Mouse (Mus musculus): ENCODE results near the gene Chn1. TPM values are rescaled to one million over a fixed set of nuclear protein-coding genes. Genes with fewer than 3 reads are reported as not detected.

Gene Chn1
- total RNA-seq, 2 experiments from 2014 or later = 16.4 to 21.6 TPM

DNA sequence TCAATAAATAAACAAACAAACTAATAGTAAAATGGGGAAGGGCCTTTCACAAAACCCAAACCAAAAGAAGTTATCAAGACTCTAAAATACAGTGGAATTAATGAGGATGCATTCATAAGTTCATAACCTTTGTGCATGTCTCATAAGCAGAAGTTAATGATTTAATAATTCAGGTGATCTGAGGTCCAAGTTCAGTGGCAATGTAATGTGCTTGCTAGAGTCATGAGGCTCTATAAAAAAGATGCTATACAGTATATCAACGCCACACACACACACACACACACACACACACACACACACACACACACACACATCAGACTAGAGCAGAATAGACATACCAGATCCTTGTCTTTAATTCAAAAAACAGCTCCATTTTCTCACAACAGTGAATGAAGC, 28.8 kb downstream of the Chn1 start:
- no peak for DNase-seq

DNA sequence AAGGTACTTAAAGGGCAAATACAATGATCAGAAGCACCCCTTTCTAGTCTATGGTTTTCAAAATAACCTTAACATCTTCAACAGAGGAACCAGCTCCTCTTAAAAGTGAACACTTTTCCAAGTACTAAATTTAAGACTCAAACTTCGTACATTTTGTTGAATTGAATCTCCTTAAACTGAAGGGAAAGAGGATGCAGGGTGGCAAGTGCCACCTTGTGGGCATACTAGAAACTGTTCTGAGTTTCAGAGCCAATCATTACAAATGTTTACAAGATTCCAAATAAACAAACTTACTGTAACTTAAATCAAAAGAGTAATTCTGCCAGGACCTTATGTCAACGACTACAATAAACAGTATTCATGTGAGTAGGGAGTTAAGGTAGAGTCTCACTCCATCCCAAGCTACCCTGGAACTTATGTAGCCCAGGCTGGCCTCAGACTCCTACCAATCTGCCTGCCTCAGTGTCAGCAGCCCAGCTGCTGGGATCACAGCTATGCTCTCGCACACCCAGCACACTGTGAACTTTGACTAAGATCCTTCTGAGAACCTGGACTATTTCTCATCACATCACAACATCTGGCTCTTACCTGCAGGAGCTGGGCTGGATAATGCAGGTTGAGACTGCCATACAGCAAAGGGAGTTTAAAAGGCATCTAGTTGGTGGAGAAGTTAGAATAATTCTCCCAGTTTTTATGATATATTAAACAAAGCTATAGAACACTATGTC, 29.3 kb downstream of the Chn1 start:
- no peak for DNase-seq

DNA sequence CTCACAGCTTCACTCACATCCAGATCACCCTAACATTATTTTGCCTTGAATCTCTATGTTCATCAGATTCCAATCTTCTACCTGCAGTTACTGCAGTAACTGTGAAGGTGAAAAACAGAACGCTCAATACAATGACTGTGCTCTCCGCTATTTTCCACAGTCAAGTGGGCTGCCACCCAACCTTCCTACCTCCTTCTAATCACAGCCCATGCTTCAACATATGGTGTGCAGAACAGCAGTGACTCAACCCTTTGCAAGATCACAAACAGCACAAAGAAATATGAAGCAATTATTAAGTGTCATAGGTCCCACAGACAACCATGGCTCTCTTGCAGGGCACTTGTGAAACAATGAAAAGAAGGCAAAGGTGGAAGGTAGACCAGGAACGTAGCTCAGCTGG, 33.9 kb downstream of the Chn1 start:
- no peak for DNase-seq

DNA sequence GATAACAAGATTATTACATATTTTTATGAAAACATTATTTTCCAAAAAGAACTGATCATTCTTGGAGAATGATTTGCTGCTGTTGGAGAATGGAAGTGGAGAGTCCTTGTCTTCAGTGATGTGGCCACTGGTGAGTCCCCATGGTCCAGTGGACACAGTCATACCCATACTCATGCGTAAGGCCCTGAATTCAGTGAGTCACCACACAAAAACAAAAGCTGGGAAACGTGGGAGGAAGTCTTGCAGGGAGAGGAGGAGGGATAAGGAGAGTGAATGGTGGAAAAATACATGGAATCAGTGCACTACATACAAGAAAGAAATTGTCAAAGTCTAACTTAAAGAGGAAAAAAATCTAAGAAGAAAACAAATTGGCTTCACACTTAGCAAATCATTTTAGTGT, 47.3 kb downstream of the Chn1 start:
- DNase-seq = no peak

DNA sequence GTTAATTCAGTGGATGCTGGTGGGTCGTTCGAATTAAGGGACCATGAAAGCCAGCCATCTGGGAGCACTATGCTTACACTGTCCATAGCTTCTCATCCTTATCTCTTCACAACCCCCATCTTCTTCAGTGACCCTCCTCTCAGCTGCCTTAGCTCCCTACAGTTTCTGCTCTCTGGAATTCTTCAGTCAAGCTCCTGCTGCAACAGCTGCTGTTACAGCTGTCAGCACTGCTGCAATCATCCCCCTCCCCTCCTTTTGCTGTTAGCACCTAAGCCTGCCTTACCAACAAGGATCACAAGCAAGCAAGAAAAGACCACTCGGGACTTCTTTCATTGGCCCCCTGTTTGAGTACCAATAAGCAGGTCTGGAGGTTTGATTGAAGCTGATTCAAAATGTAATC, 50.2 kb downstream of the Chn1 start:
- no peak for DNase-seq

DNA sequence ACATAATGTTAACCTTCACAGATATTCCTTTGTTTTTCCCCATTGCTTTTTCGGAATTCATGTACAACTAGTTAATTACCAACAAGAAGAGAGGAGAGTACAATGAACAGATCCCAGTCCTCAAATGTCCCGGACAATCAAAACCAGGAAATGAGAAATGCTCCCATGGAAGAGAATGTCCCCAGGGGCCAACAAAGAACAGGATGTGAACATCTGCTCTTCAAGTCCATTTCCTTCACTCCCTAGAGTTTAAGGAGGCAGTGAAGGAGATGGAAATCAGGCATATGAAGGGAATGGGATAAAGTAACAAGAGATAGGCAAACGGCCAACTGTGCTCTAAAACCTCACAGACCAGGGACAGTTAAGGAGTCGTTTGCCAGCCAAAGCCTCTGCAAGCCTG, 53.3 kb downstream of the Chn1 start:
- no peak for DNase-seq

DNA sequence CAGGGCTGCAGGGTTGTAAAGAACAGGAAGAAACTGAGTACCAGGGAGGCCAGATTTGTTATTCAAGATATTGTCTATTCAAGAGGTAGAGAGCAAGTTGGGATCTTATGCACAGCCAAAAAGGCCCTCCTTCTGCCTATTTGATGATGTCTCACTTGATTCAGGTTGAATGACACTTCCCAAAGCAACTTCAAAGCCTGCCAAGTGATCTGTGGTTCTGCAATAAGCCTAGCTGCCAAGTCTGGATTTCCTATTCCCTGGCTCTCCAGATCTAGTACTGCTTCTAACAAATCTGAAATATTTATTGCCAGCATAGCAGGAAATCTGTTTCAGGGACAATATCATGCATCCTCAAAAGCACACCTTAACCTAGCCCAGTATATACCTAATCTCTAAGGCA, 62.7 kb downstream of the Chn1 start:
- no peak for DNase-seq

DNA sequence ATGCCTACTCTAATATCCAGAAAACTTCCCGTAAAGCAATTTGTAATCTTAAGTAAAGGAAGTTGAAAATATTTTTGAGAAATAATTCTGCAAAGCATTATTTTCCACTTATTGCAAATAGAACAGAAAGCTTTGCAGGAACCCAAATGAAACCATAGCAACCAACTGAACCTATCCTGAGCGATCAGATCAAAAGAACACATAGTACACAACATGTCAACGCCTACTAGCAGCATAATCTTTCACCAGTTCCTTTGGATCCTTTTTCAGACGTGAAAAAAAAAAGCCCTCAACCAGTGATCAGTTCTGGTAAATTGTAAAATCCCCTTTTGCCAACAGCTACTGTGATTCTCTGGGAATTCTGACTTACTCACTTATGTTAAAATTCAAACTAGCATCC, 82.1 kb downstream of the Chn1 start:
- no peak for DNase-seq

DNA sequence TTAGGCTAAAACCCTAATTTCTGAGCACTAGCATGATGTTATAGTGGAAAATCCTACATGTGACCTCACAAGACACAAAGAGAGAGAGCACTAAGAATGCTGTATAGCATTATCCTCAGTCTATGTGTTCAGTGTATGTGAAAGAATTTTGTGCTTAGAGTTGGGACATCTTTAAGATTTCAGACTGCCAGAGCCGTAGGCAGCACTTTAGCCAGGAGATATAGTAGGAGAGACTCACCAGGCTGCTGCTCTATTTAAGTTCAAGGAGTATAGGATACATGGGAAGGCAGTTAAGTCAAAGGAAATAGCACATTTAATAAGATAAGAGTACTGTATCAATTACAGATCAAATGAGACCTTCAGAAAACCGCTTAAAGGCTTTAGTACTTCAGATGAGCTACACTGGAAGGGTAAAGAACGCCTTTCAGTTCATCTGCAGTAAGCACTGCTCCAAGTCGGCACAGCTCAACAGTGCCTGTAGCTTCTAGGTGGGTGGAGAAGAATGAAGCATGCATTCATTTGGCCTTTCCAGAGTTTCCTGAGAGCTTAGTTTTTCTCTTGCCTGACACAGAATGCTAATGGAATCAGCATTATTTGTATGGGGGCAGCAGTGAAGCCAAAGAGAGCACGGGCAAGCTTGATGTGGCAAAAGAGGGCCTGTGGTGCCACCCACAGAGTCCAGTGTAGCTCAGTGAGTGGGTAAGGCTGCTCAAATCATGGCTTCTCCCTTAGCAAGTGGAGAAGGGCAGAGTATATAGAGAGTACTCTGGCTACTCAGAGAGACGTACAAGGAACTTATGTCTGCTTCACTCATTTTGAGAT, 84.2 kb downstream of the Chn1 start:
- no peak for DNase-seq

DNA sequence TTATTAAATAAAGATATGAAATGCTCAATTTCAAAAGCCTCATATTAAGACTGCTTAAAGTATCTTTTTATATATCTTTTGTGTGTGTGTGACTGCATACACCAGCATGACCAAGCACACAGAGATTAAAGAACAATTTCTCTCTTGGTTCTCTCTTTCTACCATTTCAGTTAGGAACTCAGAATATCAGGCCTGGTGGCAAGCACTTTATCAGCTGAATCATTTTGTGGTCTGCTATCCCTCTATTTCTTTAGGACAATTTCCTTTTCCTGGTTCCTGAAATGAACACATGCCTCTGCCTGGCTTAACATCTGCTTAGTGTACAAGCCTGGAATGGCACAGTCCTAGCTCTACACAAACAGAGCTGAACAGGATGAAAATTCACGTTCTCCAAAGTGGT, 92.6 kb downstream of the Chn1 start:
- DNase-seq = no peak

DNA sequence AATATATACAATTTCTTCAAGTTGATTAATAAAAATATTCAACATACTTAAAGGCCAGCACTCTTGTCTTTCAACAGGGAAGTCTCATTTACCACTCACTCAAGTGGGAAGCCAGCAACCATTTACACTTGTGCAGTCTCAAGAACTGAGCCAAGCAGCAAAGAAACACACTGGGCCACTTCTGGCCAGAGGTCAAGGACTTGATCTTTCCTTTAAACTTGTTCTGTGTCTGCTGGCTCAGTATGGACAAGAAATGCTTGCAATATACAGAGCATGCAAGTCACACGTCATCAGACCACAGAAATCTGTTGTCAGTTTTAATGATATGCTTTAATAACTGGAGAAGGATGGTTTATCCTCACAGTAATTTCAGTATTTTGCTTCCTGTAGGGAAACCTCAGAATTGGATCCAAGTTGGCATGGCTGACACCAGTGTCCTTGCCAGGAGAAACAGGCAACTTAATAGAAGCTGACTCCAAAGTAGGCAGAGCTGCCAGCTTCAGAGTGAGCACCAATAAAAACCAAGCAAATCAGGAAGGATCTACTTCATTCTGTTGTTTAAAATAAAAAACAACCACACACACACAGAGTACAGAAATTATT, 94.6 kb downstream of the Chn1 start:
- peak; percentile 31 for DNase-seq

DNA sequence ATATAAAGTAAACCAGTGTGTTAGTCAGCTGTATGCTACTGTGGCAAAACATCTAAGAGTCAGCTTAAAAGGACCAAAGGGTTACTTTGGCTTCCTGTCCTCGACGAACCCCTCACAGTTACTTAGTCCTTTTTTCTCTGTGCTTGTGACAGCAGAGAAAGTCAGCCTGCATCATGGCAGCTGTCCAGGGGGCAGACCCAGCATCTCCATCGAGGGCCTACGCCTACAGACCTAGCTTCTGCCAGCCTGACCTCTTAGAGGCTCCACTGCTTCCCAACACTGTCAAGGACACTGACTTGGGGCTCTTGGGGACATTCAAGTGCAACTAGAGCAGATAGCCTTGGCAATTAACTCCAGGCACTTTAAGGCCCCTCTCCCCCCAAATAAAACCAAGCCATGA, 106.5 kb downstream of the Chn1 start:
- DNase-seq = no peak

DNA sequence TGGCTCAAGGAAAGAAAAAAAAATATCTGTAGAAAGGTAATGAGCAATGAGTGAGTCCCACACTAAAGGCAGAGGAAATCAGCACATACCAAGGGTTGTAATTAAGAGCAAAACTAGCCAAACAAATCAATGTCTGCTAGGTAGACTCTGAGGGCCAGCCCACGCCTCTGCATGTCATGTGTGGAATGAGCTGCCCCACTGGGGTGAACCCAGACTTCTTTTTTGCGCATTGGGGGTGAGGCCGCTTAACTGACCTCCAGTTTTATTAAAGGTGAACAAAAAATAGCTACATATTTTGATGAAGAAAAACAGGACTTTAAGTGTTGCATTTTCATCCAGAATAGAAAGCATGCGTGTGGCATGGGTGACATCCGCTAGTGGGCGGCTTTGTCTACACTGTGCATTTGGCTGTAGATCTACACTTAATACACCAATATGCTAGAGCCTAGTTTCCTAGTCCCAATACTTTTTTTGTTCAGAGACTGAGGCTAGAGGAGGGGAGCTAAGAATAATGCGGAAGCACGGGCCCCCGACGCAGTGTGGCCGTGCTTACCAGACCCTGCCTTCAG, 114.5 kb downstream of the Chn1 start:
- DNase-seq = no peak

DNA sequence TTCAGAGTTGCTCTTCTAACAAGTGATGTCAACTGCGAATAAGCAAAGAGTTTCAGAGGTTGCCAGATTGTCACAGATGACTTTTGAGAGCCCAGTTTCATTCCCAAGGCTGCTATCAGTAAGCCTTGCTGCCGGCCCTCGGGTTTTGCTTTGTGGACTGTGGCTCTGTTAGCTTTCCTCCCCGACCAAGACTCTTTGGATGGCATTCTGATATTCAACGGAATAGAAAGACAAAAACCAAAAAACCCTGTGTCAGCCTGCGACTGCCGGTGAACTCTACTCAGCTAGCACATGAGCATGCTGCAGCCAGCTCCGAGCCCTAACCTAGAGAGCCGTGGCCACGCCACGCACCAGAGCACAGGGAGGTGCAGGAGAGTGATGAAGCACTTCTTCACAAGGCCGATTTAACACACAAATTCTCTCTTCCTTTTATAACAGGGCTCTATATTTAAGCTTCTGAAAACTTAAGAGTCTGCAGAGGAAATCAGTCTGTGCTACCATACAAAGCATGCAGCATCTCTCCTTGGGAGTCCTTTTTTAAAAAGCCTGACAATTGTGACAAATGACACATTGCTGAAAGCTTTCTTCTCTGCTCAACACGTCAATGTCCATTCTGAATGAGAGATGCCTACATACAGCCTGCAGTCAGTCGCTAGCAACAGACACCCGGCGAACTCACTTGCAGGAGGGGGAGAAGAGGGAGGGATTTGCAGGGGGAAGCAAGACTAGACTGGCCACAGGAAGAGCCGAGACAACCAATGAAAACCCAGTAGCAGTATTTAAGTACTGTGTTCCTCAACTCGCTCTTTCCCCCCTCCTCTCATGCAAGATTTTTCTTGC, 115.2 kb downstream of the Chn1 start:
- no peak for DNase-seq

DNA sequence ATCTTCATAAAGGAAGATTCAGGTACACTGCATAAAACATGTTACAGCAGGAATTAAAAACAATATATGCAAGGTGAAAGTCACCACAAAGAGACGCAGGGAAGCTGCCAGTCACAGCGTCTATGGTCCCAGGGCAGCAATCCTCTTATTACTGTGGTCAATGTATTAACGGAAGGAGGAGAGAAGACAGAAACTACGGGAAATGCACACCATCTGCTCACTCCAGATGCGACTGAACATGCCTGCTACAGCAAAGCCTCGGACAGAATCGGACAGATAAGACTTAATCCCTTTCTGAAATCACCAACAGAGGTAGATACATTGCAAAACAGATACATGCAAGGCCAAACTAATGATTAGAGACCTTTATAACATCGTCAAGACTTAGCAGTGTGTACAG, 116.1 kb downstream of the Chn1 start:
- DNase-seq = no peak

DNA sequence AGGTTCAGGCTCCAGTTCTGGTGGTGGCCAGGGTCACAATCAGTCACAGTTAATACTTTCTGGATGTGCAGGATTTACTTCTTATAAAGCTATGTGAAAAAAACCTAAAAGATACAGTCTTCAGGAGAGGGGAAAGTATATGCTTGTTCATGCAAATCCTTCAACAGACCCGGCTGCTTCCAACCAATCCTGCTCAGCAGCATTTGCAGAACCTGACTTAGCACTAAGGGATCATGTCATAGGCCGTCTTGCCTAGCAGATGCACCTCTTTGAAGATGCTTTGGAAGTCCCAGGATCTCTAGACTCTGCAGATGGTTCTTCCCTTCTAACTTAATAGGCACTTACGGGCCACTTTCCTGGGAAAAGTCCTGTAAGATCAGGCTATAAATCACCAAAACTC, 117.2 kb downstream of the Chn1 start:
- DNase-seq = no peak

DNA sequence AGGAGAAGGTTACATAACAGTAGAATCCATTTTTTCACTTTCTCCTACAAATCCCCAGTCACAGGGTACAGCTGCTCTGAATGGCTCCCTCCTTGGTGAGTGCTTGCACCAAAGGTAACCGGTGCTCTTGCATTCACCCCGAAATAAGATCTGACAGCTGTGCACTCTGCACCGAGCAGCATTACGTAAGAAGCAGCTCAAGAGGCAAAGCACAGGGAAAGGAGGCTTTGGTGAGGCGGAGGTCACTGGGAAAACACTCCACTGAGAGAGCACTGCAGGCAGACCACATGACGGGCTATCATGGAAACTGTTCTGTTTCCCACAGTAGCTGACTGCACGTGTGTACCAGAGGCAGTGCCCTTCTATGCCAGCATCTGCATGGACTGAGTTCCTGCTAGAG, 118.0 kb downstream of the Chn1 start:
- DNase-seq = no peak

DNA sequence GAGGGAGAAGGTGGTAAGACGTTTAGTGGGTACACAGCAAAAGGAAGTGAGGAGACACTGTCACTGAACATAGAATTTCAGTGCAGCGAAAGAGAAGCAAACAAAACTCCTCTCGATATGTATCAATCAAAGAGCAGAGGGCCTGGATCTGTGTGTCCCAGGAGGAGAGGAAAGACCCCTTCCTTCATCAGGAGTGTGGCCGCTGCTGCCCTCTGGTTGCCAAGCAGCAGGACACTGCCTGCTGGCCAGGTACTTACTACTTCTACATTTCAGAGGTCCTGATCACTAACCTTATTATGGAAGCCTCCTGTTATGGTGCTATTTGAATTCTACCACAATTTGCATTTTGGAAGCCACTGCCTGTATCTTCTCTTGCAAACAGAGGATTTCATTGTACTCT, 119.5 kb downstream of the Chn1 start:
- no peak for DNase-seq

DNA sequence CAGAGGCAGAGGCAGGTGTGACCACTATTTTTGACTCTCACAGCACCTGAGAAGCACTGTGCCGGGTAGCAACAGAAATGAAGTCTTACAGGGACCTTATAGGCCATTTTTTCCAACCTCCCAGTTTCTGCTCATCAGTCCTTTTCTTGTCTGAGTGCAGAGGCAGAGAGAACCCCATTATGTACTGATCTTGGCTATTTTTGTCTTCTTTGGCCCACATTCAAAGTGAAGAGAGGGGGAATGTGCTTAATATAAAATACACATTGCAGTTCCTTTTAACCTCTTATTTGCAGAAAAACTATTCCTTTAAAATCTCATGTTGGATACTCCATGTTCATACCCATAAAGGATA, 120.3 kb downstream of the Chn1 start:
- no peak for DNase-seq

DNA sequence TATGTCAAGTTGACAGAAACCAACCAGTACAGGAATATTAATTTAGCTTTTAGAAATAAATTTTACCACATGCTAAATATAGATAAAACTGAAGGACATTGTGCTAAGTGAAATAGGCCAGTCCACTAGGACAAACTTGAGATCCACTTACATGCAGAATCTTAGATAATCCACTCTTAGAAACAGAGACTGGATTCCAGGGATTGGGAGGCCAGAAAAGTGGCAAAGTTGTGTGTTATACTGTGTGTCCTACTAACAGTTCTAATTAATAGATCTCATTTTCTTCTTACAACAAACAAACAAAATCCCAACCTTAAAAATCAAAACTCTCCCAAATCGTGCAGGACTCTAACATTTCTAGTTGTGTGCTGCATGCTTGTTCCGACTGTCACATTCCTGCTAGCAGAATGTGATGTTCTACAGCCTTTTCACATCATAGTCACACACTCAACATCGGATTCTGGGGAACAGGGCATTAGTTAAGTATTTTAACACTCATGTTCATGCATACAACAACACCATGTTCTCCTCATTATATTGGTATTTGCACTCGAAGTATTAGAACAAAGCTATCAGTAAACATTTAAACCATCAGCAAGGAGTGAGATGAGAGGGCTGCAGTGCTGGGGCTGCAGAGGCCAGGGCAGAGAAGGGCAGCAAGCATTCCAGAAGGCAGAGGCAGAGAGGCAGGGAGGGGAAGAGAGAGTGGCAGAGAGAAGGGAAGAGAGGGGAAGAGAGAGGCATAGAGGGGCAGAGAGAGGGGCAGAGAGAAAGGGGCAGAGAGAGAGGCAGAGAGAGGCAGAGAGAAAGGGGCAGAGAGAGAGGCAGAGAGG, 120.9 kb downstream of the Chn1 start:
- DNase-seq = no peak

DNA sequence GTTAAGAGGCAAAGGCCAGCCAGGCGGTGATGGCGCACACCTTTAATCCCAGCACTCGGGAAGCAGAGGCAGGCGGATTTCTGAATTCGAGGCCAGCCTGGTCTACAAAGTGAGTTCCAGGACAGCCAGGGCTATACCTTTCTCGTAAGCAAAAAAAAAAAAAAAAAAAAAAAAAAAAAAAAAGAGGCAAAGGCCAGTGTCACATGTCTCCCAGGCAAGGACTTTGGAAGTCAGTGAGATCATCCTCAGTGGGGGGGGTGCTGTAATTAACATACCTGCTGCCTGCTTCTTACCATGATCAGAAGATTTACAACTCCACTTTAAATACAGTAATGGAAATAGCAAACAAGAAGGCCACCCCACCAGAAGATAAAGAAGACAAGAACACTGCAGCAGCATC, 137.5 kb downstream of the Chn1 start:
- no peak for DNase-seq

DNA sequence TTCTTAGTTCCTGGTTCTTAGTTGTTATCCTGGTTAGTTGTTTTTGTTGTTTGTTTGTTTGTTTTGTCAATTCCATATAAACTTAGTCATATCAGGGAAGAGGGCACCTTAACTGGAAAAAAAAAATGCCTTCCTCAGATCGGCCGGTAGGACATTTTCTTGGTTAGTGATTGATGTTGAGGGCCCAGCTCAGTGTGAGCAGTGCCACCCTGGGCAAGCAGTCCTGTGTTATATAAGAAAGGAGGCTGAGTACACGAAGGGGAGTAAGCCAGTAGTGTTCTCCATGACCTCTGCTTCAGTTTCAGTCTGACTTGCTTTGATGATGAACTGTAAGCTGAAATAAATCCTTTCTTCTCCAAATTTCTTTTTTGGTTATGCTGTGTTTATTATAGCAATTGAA, 138.8 kb downstream of the Chn1 start:
- no peak for DNase-seq
